Mouse (Mus musculus): ENCODE results near the gene Sacm1l. TPM values are rescaled to one million over a fixed set of nuclear protein-coding genes. Genes with fewer than 3 reads are reported as not detected.
A peak's percentile ranks its signal among the peaks of the same experiment; 100 is the strongest.

Gene Sacm1l
- 48.5 and 51.8 TPM in 2 replicates for polyA plus RNA-seq (2015; fragmentation: Nextera tagmentation; extraction: Ambion mirVana)

- H3K4me3 ChIP-seq, result peak within 1 kb of the TSS; percentile 93
- peaks cover 35% of the 10 kb centered on the region for H3K4me1 ChIP-seq
- no peaks in the 10 kb centered on the region for H3K9me3 ChIP-seq
- under 1% methylated on average over 77 of the region's 79 CpGs for WGBS
- ATAC-seq (replicated peaks), result peak; percentile 99
- peak within 1 kb of the TSS; percentile 92 for H3K9ac ChIP-seq (replicated peaks)
- H3K4me2 ChIP-seq (replicated peaks), result peak within 1 kb of the TSS; percentile 56
- H3K27me3 ChIP-seq, result no peaks in the 10 kb centered on the region
- no peaks in the 10 kb centered on the region for H3K36me3 ChIP-seq
- peak within 1 kb of the TSS; percentile 94 for H3K27ac ChIP-seq (replicated peaks)
Observed at GRCm38 (mm10) chr9:123529392-123530157, at the start of gene Sacm1l. TSS of gene Sacm1l (plus strand) at chr9:123529759.

GRCm38 (mm10) chr9:123479876-123480252 is 49.7 kb upstream of the Sacm1l start:
- WGBS, result 88% methylated on average over 8 of the region's 8 CpGs
- Histone ChIP-seq H3K36me3 (no peaks in the 10 kb centered on the region), H3K27ac (replicated peaks) (no peak overlapping the region), H3K9me3 (no peaks in the 10 kb centered on the region), H3K4me2 (replicated peaks) (peak overlapping the region; percentile 61), H3K9ac (replicated peaks) (peak overlapping the region; percentile 59; the same call in 1 of the 2 replicates), H3K4me1 (peaks cover 29% of the 10 kb centered on the region), H3K27me3 (no peaks in the 10 kb centered on the region), H3K4me3 (peak overlapping the region; percentile 75)
- ATAC-seq (replicated peaks), result no peak

GRCm38 (mm10) chr9:123480253-123480921 is 49.2 kb upstream of the Sacm1l start:
- ATAC-seq (replicated peaks), result no peak
- H3K4me2 ChIP-seq (replicated peaks), result peak overlapping the region; percentile 61
- 80% methylated on average over 18 of the region's 18 CpGs for WGBS
- H3K9ac ChIP-seq (replicated peaks), result no peak overlapping the region
- H3K27ac ChIP-seq (replicated peaks), result no peak overlapping the region
- peak overlapping the region; percentile 75 for H3K4me3 ChIP-seq
- H3K36me3 ChIP-seq, result no peaks in the 10 kb centered on the region
- peaks cover 29% of the 10 kb centered on the region for H3K4me1 ChIP-seq
- H3K27me3 ChIP-seq, result no peaks in the 10 kb centered on the region
- H3K9me3 ChIP-seq, result no peaks in the 10 kb centered on the region

GRCm38 (mm10) chr9:123481136-123481535 is 48.4 kb upstream of the Sacm1l start:
- H3K9ac ChIP-seq (replicated peaks), result no peak overlapping the region
- peak overlapping the region; percentile 61 for H3K4me2 ChIP-seq (replicated peaks)
- H3K27ac ChIP-seq (replicated peaks), result no peak overlapping the region
- H3K36me3 ChIP-seq, result no peaks in the 10 kb centered on the region
- H3K4me1 ChIP-seq, result peaks cover 29% of the 10 kb centered on the region
- H3K27me3 ChIP-seq, result no peaks in the 10 kb centered on the region
- WGBS, result 71% methylated on average over 7 of the region's 7 CpGs
- no peak for ATAC-seq (replicated peaks)
- H3K4me3 ChIP-seq, result no peak overlapping the region; the same call in 1 of the 2 replicates
- no peaks in the 10 kb centered on the region for H3K9me3 ChIP-seq

GRCm38 (mm10) chr9:123483598-123483997 is 46.0 kb upstream of the Sacm1l start:
- Histone ChIP-seq H3K27me3 (no peaks in the 10 kb centered on the region), H3K4me2 (replicated peaks) (no peak overlapping the region), H3K27ac (replicated peaks) (no peak overlapping the region), H3K9me3 (no peaks in the 10 kb centered on the region), H3K4me1 (peaks cover 26% of the 10 kb centered on the region), H3K9ac (replicated peaks) (no peak overlapping the region), H3K4me3 (no peak overlapping the region), H3K36me3 (no peaks in the 10 kb centered on the region)
- WGBS, result 96% methylated on average over 1 of the region's 1 CpGs
- ATAC-seq (replicated peaks), result no peak

- no peak overlapping the region for H3K4me2 ChIP-seq (replicated peaks)
- no peak overlapping the region for H3K27ac ChIP-seq (replicated peaks)
- H3K4me3 ChIP-seq, result no peak overlapping the region
- no peaks in the 10 kb centered on the region for H3K36me3 ChIP-seq
- H3K9ac ChIP-seq (replicated peaks), result no peak overlapping the region
- ATAC-seq (replicated peaks), result no peak
- H3K27me3 ChIP-seq, result no peaks in the 10 kb centered on the region
- WGBS, result 91% methylated on average over 3 of the region's 3 CpGs
- no peaks in the 10 kb centered on the region for H3K9me3 ChIP-seq
- H3K4me1 ChIP-seq, result peaks cover 14% of the 10 kb centered on the region
Observed at GRCm38 (mm10) chr9:123484830-123485229, 44.7 kb upstream of the Sacm1l start.

- Histone ChIP-seq H3K27me3 (no peaks in the 10 kb centered on the region), H3K4me3 (no peak overlapping the region), H3K36me3 (no peaks in the 10 kb centered on the region), H3K4me1 (peaks cover 6% of the 10 kb centered on the region; the same call in 1 of the 2 replicates), H3K9me3 (no peaks in the 10 kb centered on the region), H3K9ac (replicated peaks) (no peak overlapping the region), H3K27ac (replicated peaks) (no peak overlapping the region), H3K4me2 (replicated peaks) (no peak overlapping the region)
- WGBS, result 89% methylated on average over 4 of the region's 4 CpGs
- no peak for ATAC-seq (replicated peaks)
Observed at GRCm38 (mm10) chr9:123485561-123485960, 44.0 kb upstream of the Sacm1l start.

GRCm38 (mm10) chr9:123486635-123487034 is 42.9 kb upstream of the Sacm1l start:
- H3K9me3 ChIP-seq, result no peaks in the 10 kb centered on the region
- no peak for ATAC-seq (replicated peaks)
- H3K27ac ChIP-seq (replicated peaks), result no peak overlapping the region
- 84% methylated on average over 3 of the region's 3 CpGs for WGBS
- H3K4me1 ChIP-seq, result peaks cover 4% of the 10 kb centered on the region; the same call in 1 of the 2 replicates
- H3K4me3 ChIP-seq, result no peak overlapping the region
- no peaks in the 10 kb centered on the region for H3K36me3 ChIP-seq
- no peak overlapping the region for H3K4me2 ChIP-seq (replicated peaks)
- no peak overlapping the region for H3K9ac ChIP-seq (replicated peaks)
- H3K27me3 ChIP-seq, result no peaks in the 10 kb centered on the region

GRCm38 (mm10) chr9:123489073-123489472 is 40.5 kb upstream of the Sacm1l start:
- no peak overlapping the region for H3K4me2 ChIP-seq (replicated peaks)
- 84% methylated on average over 2 of the region's 2 CpGs for WGBS
- H3K4me1 ChIP-seq, result peaks cover 8% of the 10 kb centered on the region
- no peak for ATAC-seq (replicated peaks)
- no peaks in the 10 kb centered on the region for H3K9me3 ChIP-seq
- H3K27me3 ChIP-seq, result no peaks in the 10 kb centered on the region
- H3K4me3 ChIP-seq, result no peak overlapping the region
- H3K9ac ChIP-seq (replicated peaks), result no peak overlapping the region
- H3K27ac ChIP-seq (replicated peaks), result no peak overlapping the region
- H3K36me3 ChIP-seq, result no peaks in the 10 kb centered on the region

GRCm38 (mm10) chr9:123489727-123490343 is 39.7 kb upstream of the Sacm1l start:
- peaks cover 8% of the 10 kb centered on the region for H3K4me1 ChIP-seq
- WGBS, result 81% methylated on average over 9 of the region's 9 CpGs
- no peaks in the 10 kb centered on the region for H3K9me3 ChIP-seq
- ATAC-seq (replicated peaks), result no peak
- no peaks in the 10 kb centered on the region for H3K27me3 ChIP-seq
- H3K27ac ChIP-seq (replicated peaks), result no peak overlapping the region
- no peak overlapping the region for H3K9ac ChIP-seq (replicated peaks)
- H3K4me3 ChIP-seq, result no peak overlapping the region
- no peaks in the 10 kb centered on the region for H3K36me3 ChIP-seq
- H3K4me2 ChIP-seq (replicated peaks), result no peak overlapping the region

GRCm38 (mm10) chr9:123490930-123491329 is 38.6 kb upstream of the Sacm1l start:
- WGBS, result 82% methylated on average over 5 of the region's 5 CpGs

More at GRCm38 (mm10) chr9:123490930-123491329, 38.6 kb upstream of the Sacm1l start:
- no peak for ATAC-seq (replicated peaks)
- H3K27ac ChIP-seq (replicated peaks), result no peak overlapping the region
- no peak overlapping the region for H3K9ac ChIP-seq (replicated peaks)
- no peak overlapping the region for H3K4me2 ChIP-seq (replicated peaks)
- no peaks in the 10 kb centered on the region for H3K27me3 ChIP-seq
- peaks cover 8% of the 10 kb centered on the region for H3K4me1 ChIP-seq
- H3K36me3 ChIP-seq, result no peaks in the 10 kb centered on the region
- H3K4me3 ChIP-seq, result no peak overlapping the region
- no peaks in the 10 kb centered on the region for H3K9me3 ChIP-seq
